Mouse (Mus musculus): ENCODE data around the gene Zbtb12. TPM values are rescaled to one million over a fixed set of nuclear protein-coding genes. Genes with fewer than 3 reads are reported as not detected.

The Zbtb12 gene
- total and polyA plus RNA-seq, 2 experiments from 2014 or later: 6.5 to 31.1 TPM

GRCm38 (mm10) chr17:34895724-34896123, 16.4 kb downstream of the Zbtb12 start:
- H3K4me3 ChIP-seq (ENCODE audit: low read length): peak overlapping the region; percentile 75
- no peak for DNase-seq (ENCODE audit: low spot score)
- peaks cover 15% of the 10 kb centered on the region; the same call in 1 of the 2 replicates for H3K4me1 ChIP-seq (ENCODE audit: insufficient read depth, low read length)
- no peaks in the 10 kb centered on the region for H3K9me3 ChIP-seq (ENCODE audit: low read length)
- peak overlapping the region; percentile 85 for H3K9ac ChIP-seq (replicated peaks; ENCODE audit: low read length)
- WGBS: 89% methylated on average over 15 of the region's 15 CpGs
- ATAC-seq: no peak
- no peak for TF ChIP-seq CTCF (IDR thresholded peaks at IDR 0.05; ENCODE audit: low read depth)
- H3K27ac ChIP-seq: peak overlapping the region; percentile 91
- peak overlapping the region; percentile 90 for H3K4me2 ChIP-seq (ENCODE audit: low read depth, low read length)
- H3K36me3 ChIP-seq (ENCODE audit: insufficient read depth, low read length): no peaks in the 10 kb centered on the region; the same call in 1 of the 2 replicates
- no peaks in the 10 kb centered on the region for H3K27me3 ChIP-seq (ENCODE audit: insufficient read depth, low read length)

DNA sequence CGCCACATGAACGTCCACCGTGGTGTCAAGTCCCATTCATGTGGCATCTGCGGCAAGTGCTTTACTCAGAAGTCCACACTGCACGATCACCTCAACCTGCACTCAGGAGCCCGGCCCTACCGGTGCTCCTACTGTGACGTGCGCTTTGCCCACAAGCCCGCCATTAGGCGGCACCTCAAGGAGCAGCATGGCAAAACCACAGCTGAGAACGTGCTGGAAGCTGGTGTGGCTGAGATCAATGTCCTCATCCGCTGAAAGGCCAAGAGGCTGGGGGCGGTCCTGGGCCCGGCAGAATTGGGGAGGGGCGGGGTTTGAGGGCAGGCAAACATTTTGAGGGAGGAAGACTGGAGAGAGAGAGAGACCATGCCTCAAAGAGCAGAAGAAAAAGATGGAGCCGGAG, 17.1 kb downstream of the Zbtb12 start:
- Histone ChIP-seq H3K4me3 (ENCODE audit: low read length) (no peak overlapping the region), H3K36me3 (ENCODE audit: insufficient read depth, low read length) (peaks cover 5% of the 10 kb centered on the region; the same call in 1 of the 2 replicates), H3K4me1 (ENCODE audit: insufficient read depth, low read length) (peaks cover 15% of the 10 kb centered on the region; the same call in 1 of the 2 replicates), H3K9ac (replicated peaks; ENCODE audit: low read length) (no peak overlapping the region), H3K27me3 (ENCODE audit: insufficient read depth, low read length) (no peaks in the 10 kb centered on the region), H3K27ac (no peak overlapping the region), H3K9me3 (ENCODE audit: low read length) (no peaks in the 10 kb centered on the region), H3K4me2 (ENCODE audit: low read depth, low read length) (0 out of 2 replicates have a peak overlapping the region, but pooled peaks have one; percentile 94)
- no peak for TF ChIP-seq CTCF (IDR thresholded peaks at IDR 0.05; ENCODE audit: low read depth)
- DNase-seq (ENCODE audit: low spot score) (no peak), ATAC-seq (no peak)
- 83% methylated on average over 17 of the region's 17 CpGs for WGBS

- Histone ChIP-seq H3K36me3 (ENCODE audit: insufficient read depth, low read length) (peaks cover 8% of the 10 kb centered on the region; the same call in 1 of the 2 replicates), H3K4me1 (ENCODE audit: insufficient read depth, low read length) (peaks cover 15% of the 10 kb centered on the region; the same call in 1 of the 2 replicates), H3K9me3 (ENCODE audit: low read length) (no peaks in the 10 kb centered on the region), H3K9ac (replicated peaks; ENCODE audit: low read length) (peak overlapping the region; percentile 93), H3K4me2 (ENCODE audit: low read depth, low read length) (peak overlapping the region; percentile 94), H3K27me3 (ENCODE audit: insufficient read depth, low read length) (no peaks in the 10 kb centered on the region), H3K4me3 (ENCODE audit: low read length) (peak overlapping the region; percentile 88), H3K27ac (peak overlapping the region; percentile 92)
- DNase-seq (ENCODE audit: low spot score): peak; percentile 54
- 12% methylated on average over 10 of the region's 10 CpGs for WGBS
- no peak for ATAC-seq
- TF ChIP-seq CTCF (IDR thresholded peaks at IDR 0.05; ENCODE audit: low read depth): no peak
Observed at GRCm38 (mm10) chr17:34897373-34898159, 18.3 kb downstream of the Zbtb12 start.

DNA sequence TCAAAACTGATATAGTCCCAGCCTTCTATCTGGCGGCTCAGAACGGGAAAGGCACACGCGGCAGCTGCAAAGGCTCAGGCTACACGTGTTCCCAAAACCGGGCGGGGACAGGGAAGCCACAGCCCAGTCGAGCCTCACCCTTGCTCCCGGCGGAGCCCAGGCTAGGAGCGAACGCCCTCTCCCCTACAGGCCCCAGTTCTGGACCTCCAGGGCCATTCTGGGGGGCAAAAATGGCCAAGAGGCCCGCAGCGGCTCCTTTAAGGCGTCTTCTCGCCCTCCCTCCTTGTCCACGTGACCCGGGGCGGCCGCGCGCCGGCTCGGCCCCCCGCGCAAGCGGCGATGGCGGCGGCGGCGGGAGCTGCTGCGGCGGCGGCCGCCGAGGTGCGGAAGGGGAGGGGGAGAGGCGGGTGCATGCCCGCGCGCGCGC, 18.9 kb downstream of the Zbtb12 start, which contains the start of the genes C2 and Ehmt2:
Gene C2, minus strand, starts transcription at position 106 of the 427 bp plus-strand sequence.
Gene Ehmt2, plus strand, starts transcription at position 310 of the 427 bp plus-strand sequence.
- DNase-seq (ENCODE audit: low spot score) (peak; percentile 93), ATAC-seq (peak; percentile 48)
- no peaks in the 10 kb centered on the region for H3K9me3 ChIP-seq (ENCODE audit: low read length)
- H3K4me2 ChIP-seq (ENCODE audit: low read depth, low read length): peak within 1 kb of the TSS; percentile 94
- no peak for TF ChIP-seq CTCF (IDR thresholded peaks at IDR 0.05; ENCODE audit: low read depth)
- H3K27me3 ChIP-seq (ENCODE audit: insufficient read depth, low read length): no peaks in the 10 kb centered on the region
- H3K9ac ChIP-seq (replicated peaks; ENCODE audit: low read length): peak within 1 kb of the TSS; percentile 93
- peaks cover 14% of the 10 kb centered on the region; the same call in 1 of the 2 replicates for H3K36me3 ChIP-seq (ENCODE audit: insufficient read depth, low read length)
- H3K4me3 ChIP-seq (ENCODE audit: low read length): peak within 1 kb of the TSS; percentile 88
- peaks cover 15% of the 10 kb centered on the region; the same call in 1 of the 2 replicates for H3K4me1 ChIP-seq (ENCODE audit: insufficient read depth, low read length)
- peak within 1 kb of the TSS; percentile 92 for H3K27ac ChIP-seq
- 2% methylated on average over 30 of the region's 44 CpGs for WGBS

DNA sequence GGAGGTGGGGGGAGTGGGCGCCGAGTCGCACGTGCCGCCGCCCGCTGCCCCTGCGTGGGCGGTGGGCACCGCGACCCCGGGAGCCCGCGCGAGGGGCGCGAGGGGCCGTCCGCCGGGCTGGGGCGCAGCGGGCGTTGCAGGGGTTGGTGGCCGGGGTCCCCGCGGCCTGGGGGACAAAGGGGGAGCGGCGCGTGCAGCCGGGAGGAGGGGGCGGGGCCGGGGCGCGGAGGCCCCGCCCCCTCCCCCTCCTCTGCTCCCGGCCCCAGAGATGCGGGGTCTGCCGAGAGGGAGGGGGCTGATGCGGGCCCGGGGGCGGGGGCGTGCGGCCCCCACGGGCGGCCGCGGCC, 19.4 kb downstream of the Zbtb12 start:
- Histone ChIP-seq H3K9ac (replicated peaks; ENCODE audit: low read length) (peak overlapping the region; percentile 93), H3K4me1 (ENCODE audit: insufficient read depth, low read length) (peaks cover 15% of the 10 kb centered on the region; the same call in 1 of the 2 replicates), H3K27me3 (ENCODE audit: insufficient read depth, low read length) (no peaks in the 10 kb centered on the region), H3K4me2 (ENCODE audit: low read depth, low read length) (peak overlapping the region; percentile 94), H3K9me3 (ENCODE audit: low read length) (no peaks in the 10 kb centered on the region), H3K4me3 (ENCODE audit: low read length) (peak overlapping the region; percentile 88), H3K36me3 (ENCODE audit: insufficient read depth, low read length) (peaks cover 19% of the 10 kb centered on the region), H3K27ac (peak overlapping the region; percentile 92)
- no peak for TF ChIP-seq CTCF (IDR thresholded peaks at IDR 0.05; ENCODE audit: low read depth)
- no CpG with 5 or more reads among the region's 47 CpGs for WGBS
- ATAC-seq: peak; percentile 0; the same call in 1 of the 2 replicates
- peak; percentile 74 for DNase-seq (ENCODE audit: low spot score)

GRCm38 (mm10) chr17:34899053-34899889, 20.0 kb downstream of the Zbtb12 start:
- Histone ChIP-seq H3K27ac (peak overlapping the region; percentile 92), H3K4me3 (ENCODE audit: low read length) (peak overlapping the region; percentile 88), H3K9ac (replicated peaks; ENCODE audit: low read length) (peak overlapping the region; percentile 93), H3K36me3 (ENCODE audit: insufficient read depth, low read length) (peaks cover 21% of the 10 kb centered on the region), H3K9me3 (ENCODE audit: low read length) (no peaks in the 10 kb centered on the region), H3K4me2 (ENCODE audit: low read depth, low read length) (peak overlapping the region; percentile 94), H3K27me3 (ENCODE audit: insufficient read depth, low read length) (no peaks in the 10 kb centered on the region), H3K4me1 (ENCODE audit: insufficient read depth, low read length) (peaks cover 15% of the 10 kb centered on the region; the same call in 1 of the 2 replicates)
- no peak for ATAC-seq
- under 1% methylated on average over 38 of the region's 45 CpGs for WGBS
- TF ChIP-seq CTCF (IDR thresholded peaks at IDR 0.05; ENCODE audit: low read depth): no peak
- DNase-seq (ENCODE audit: low spot score): peak; percentile 28

Measured in hindbrain, postnatal 0 days (tissue).